Mouse (Mus musculus) ovary, postnatal 14 days (tissue): ENCODE measurements around the gene Eif4g3.

ENCODE experiments used
- DNase-seq: peaks from one replicate; pipeline ENCODE4 v3.0.0; 2022; ENCODE audit warnings: low spot score

Eif4g3 gene

DNA sequence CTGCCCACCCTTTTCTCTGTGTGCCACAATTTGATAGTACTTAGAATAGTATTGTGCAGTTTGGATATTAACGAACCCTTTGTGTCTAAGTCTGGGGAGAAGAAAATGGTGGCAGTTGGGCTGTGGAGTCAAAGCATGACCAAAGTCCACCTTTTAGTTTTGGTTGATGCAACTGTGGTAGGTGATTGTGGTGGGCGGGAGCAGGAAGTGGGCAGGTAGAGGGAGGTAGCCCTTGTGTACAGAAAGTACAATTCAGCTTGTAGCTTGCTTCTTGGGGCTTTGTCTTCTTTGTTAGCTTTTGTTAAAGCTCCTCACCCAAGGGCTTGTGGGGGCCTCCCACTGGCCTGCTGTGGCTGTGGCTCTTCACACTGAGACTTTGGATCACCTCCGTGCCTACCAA is 109.6 kb downstream of the Eif4g3 start:
- no peak for DNase-seq

DNA sequence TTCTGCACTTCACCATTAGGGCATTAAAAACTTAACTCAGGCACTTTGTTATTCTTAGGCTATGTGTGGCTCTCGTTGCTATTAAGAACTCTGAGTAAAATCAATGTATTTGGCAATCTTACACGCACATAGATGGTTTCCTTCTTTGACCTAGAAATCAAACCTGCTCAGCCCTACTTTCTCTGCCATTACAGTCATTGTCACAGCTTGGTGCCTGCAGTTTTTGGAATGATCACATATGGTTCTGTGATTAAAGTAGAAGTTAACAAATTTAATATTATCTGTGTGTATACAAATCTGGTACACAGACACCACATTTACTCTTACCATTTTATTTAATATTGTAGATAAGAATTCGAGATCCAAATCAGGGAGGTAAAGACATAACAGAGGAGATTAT is 112.1 kb downstream of the Eif4g3 start:
- no peak for DNase-seq

DNA sequence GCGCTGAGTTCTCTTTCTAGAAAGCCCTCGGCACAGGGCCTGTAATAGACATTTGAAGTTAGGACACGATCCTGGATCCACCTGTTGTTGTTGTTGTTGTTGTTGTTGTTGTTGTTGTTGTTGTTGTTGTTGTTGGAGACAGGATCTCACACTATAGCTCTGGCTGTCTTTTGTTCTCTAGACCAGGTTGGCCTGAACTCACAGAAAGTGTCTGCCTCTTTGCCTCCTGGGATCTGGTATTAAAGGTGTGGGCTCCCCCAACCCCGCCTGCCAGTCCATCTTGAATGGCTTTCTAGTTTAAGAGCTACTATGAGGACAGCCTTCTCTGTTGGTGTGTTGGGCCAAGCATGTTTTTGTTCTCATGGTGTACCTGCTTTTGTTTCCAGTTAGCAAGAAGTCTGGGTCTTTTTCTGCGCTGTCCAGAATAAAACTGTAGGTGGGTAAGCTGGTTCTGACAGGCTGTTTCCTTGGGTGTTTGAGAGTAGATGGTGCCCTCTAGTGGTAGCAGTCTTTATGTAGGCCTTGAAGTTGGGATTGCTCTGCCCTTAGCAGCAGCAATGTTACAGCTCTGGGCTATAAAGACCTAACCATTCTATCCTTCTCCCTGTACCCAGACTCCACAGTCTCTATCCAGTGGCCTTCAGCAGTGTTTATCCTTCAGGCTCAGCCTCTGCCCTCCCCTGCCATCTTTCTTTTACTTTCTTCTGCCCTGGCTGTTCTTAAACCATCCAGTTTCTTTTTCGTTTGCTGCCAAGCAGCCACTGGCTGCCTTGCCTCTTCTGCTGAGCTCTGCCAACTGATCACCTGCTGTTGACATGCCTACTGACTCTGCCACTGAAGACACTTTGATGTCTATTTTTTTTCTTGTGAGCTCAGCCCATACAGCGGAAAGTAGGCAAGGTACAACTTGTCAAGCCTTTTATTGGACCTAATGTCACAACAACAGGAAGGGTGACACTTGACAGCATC is 114.9 kb downstream of the Eif4g3 start:
- peak; percentile 62 for DNase-seq

DNA sequence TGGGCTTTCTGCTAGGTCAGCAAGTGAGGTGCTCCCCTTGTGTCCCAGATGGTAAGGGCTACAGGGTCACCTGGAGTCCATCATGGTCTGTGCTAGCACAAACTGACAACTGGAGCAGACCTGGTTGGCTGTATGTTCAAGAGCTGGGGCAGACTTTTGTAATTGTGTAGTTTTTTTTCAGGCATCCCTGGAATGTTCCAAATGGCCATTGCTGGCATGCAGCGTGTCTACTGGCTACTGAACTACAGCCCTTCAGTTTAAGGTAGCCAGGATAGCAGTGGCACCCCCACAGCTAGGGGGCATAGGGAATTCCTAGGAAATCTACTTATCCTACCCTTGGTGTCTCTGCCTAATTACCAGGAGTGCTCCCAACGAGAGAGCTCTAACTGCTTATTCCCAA is 115.7 kb downstream of the Eif4g3 start:
- no peak for DNase-seq

DNA sequence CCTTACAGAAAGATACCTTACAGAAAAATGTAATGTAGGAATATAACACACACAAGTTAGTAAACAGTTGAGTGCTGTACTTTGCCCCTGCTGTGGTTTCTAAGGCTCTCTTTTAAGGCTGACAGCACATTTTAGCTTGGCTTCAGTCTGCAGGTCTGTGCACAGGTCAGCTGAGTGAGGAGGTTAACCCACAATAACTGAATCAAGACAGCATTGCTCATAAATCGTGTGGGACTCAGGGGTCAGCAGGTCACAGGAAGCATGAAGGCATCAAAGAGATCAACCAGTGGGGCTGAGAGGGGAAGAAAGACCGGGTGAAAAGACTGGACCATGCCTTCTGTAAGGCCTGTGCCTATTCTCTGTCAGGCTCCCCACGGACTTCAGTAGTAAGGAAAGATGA is 116.5 kb downstream of the Eif4g3 start:
- no peak for DNase-seq

DNA sequence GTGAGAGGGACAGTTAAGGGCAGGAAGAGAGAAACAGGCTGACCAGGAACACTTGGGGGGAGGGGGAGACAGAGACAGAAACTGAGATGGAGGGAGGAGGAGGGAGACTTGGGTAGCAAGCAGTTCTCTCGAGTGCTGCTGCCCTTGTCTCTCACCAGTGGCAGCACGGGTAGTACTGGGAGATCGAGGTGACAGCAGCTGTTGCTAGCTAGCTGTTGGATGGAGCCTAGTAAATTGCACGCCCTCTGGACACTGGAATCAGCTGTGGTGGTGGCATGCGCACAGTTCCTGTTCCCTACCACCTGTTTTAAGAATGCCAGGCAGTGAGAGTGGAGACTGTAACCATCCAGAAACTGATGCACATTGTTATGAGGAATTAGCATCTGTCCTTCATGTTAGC is 119.0 kb downstream of the Eif4g3 start:
- no peak for DNase-seq

DNA sequence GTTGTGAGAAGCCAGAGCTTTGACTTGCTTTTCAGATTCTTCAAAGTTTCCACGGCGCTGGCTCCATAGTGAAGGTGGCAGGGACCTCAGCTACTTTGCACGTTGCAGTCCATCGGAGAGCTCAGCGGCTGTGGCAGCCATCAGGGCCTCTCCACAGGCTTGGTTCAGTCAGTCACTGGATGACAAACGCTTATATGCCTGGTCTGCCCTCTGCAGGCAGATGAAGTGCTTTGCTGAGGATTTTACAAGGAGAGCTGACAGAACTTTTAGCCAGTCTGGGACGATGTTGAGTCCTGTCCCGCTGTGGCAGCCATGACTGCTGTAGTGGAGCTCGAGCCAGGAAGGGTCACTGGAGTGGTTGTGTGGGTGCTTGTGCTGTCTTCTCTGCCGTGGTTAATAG is 126.9 kb downstream of the Eif4g3 start:
- DNase-seq = no peak

DNA sequence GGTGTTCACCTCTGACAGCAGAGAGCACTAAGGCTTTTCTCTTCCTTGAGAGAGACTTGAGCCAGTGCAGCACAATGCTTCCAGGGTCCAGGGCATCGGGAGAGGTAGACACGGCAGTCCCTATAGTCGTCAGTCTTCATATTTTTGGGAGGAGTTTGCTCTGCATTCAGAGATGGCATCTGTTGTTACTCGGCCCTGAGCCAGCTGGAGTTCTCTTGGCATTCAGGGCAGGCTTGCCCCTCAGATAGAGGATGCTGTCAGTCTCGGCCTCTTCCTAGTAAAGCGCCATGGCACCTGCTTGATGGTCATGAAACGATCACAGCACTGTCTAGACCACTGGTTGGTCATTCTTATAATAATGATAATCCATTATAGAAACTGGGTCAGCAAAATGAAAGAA is 131.2 kb downstream of the Eif4g3 start:
- DNase-seq = no peak

DNA sequence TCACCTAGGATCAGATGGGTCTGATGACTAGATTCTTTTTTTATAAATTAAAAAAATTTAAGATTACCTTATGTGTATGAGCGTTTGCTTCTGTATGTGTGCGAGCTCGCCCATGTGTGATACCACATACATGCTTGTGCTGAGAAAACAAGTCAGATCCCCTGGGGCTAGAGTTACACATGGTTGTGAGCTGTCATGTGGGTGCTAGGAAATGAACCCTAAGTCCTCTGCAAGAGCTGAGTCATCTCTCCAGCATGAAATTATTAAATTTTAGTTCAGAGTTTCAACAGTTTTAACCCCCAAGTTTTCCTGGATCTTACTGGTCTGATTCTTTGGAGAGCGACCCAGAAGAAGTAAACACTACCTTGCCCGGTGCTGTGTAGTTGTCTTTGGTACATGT is 134.5 kb downstream of the Eif4g3 start:
- DNase-seq = no peak

DNA sequence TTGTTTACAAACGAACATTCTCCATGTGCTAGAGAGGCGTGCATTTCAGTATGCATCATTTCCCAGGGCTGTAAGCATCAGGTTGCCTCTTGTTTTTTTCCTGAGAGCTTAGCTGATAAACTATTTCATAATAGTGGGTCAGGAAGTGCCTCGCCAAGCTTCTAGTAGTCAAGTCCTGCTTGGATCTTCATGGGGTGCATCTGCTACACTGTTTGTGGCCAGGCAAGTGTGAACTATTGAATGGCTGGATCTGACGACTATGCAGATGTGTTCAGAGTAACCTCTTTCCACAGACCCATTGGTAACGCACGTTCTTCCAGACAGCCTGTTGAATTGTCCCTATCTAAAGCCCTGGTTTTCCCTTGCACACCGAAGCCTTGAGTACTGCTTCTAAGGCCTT is 135.0 kb downstream of the Eif4g3 start:
- no peak for DNase-seq

DNA sequence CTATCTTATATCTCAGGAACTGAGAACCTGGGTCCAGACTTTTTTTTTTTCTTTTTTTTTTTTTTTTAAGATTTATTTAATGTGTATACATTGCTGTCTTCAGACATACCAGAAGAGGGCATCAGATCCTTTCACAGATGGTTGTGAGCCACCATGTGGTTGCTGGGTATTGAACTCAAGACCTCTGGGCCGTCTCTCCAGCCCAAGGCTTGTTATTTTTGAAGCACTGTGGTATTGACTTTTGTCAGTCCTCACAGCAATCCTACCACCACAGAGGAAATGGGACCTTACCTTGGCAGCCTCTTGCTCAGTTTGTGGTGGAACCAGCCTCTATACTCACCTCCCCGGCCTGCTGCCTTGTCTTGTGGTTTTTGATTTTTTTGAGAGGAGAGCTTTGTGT is 137.3 kb downstream of the Eif4g3 start:
- no peak for DNase-seq

DNA sequence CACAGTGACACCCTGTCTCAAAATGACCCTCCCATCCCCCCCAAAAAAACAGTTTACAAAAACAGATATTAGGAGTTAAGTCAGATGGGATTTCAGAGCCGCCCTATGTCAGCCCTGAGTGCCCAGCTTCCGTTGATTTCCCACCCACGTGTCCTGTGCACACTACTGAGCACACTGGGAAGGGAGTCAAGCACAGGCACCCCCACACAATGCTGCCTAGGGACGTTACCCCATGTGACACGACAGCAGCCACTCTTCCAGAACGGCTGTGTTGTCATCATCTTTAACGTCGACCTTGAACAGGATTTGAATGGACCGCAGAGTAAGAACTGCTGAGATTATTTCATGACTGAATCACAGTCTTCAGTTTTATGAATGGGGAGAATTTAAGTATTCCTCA is 138.4 kb downstream of the Eif4g3 start:
- DNase-seq = no peak

DNA sequence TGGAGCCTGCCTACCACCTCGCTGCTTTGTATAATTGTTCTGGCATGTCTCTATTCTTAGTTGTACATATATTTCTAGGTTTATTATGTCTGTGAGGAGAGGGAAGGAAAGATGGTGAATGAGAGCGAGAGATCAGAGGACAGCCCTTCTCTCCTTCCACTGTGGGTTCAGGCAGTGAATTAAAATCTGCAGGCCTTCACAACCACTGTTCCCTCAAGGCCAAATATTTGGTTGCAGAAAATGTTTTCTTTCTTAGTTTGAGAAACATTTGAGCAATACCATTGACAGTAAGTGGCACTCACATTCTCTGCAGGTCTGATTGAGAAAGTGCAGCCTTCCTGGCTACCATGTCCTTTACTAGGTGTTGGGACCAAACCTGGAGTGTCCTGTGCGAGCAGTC is 138.9 kb downstream of the Eif4g3 start:
- DNase-seq = no peak

DNA sequence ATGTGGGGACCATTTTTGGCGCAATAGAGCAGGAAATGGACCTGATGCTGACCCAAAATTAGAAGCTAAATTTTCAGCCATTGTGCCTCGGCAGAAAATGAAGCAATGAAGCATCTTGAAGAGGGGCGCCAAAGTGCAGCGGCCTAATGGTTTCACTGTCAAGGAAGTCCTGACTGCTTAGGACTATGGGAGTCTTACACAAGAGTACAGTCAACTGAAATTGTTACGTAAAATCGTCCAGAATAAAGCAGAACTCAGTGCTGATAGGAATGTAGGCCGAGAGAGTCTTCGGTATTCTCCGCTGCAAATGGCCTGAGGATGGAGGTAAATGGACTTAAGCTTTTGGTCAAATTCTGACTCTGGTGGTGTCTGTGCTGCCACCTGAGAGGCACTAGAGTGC is 140.5 kb downstream of the Eif4g3 start:
- DNase-seq = no peak

DNA sequence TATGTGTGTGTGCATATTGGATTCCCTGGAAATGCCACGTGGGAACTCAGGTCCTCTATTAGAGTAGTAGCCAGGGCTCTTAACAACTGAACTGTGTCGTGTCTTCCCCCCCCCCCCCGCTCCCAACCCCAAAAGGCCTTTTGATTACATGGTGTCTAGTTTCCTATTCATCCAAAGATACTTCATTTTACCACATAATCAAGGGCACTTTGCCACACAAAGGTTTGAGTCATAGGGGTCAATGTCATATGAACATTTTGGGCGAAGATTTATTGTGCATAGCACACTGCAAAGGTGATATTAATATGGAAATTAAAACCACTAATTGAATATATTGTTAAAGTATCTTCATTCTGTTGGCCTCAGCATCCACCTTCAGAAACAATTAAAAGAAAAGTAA is 144.5 kb downstream of the Eif4g3 start:
- DNase-seq = no peak

DNA sequence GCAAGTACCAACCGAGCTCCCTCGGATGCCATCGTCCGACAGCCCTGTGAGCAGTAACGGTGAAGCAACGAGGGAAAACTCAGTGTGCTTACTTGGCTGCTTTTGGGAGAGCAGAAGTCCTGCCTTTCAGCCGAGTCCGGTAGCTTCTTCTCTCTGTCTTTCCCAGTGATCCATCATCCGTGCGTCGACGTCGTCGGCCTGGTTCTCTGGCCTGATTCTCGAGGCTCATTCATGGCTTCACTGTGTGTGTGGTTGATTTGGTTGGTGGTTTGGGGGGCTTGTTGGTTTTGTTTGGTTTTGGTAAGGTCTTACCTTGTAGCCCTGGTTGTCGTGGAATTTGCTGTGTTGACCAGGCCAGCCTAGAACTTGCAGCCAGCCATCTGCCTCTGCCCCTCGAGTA is 145.0 kb downstream of the Eif4g3 start:
- DNase-seq = no peak

DNA sequence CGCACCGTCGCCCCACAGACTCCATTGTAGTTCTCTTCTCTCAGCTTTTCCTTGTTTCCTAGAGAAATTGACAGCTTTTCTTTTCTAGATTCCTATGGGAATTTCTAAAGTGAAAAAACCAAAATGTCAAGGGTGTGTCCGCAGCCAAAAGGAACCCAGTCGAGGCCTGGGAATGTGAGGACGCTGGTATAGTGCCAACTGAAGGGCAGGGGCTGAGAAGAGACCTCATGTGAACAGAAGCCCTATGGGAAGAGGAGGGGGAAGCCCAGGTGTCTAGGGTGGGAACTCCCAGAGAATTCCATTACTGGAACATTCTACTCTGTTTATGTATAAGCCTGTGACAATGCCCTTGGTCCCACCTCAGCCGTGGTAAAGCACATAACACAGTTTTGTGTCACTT is 145.4 kb downstream of the Eif4g3 start:
- no peak for DNase-seq

DNA sequence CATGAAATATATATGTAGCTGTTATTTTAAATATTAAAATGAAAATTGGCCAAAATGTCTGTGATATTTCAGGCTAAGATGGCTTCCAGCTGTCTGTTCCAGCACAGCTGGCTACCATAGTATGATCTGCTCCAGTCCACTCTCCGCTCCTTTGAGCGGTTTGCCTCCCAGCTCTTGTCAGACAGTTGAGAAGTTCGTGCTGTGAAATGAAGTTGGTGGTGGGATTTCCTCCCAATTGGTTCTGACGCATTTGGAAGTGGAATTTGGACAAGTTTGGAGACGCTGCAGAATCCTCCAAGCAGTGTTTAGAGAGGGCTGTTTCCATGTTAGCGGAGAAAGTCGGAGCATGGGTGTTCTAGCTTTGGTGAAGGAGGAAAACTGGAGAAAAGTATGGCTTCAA is 148.5 kb downstream of the Eif4g3 start:
- DNase-seq = no peak

DNA sequence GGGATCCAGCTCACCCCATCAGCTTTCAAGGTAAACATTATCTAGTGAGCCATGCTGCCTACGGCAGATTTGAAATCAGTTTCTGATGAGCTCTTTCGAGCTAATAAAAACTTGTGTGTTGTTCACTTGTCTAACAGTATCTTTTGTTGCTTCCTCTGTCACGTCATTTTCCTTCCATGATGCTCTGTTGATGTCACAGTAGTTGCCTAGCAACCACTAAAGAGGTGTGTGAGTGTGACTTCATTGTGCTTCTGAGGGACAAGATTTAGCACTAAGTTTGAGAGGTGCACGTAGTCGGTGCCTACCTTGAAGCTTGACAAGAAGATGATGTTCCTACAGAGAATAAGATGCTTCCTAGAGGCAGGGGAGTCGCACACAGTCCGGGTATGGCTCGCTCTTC is 154.4 kb downstream of the Eif4g3 start:
- no peak for DNase-seq

DNA sequence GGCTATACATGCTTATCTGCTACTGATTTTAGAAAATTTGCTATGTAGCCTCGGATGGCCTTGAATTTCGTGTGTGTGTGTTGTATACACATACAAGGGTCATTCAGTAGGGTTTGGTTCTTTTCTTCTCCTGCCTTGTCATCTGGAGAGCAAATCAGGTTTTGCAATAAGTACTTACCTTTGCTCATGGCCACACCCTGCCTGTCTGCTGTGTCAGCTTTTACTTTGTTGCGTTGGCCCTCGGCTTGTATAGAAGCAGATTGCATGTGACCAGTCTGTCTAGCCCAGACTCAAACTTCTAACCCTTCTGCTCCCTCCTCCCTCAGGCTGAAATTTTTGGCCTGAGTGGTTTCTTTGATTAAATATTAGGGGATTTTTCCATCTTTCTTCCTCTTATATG is 157.2 kb downstream of the Eif4g3 start:
- no peak for DNase-seq

DNA sequence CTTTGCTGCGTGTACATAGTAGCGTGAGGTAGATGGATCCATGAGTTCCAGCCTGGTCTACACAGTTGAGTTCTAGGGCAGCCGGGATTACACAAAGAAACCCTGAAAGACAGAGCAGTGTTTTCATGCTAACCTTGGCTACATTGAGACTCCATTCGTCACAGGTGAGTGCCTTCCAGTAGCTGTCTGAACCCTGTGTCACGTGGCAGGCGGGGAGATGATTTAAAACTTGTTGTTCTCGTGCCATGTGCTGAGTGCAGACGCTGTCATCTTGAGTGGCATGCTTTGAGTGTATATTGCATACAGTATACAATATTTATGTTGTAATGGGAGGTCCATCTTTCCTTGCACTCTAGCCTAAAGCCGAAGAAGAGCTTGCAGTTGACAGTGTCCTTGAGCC is 158.4 kb downstream of the Eif4g3 start:
- no peak for DNase-seq

DNA sequence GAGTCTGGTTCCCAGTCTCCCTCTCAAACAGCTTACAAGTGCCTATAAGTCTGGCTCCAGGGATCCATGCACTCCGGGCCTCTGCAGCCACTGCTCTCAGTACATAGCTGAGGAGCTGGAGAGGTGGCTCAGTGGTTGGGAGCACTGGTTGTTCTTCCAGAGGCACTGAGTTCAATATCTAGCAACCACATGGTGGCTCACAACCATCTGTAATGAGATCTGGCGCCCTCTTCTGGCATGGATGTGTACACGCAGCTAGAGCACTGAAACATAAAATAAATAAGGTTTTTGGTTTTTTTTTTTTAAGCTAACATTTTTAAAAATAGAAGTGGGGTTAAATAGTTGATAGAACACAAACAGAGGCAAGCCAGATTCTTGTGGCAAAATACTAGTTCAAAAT is 161.2 kb downstream of the Eif4g3 start:
- peak; percentile 18 for DNase-seq

DNA sequence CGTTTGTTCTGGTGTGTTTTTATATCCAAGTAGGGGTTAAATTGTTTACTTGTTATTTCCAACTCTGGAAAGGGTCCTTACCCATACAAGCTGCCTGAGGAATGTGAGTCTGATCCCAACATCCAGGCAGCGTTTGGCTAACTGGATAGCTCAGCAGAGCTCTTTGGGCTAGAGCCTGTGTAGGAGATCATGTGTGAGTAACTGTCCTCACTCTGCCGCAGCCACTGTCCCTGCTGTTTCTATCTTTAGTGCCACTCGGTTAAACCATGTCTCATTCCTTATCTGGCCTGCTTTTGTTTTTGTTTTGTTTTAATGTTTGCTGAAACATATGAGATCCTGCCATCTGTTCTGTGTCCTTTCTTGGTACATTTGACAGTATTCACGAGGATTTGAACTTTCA is 168.1 kb downstream of the Eif4g3 start:
- no peak for DNase-seq

DNA sequence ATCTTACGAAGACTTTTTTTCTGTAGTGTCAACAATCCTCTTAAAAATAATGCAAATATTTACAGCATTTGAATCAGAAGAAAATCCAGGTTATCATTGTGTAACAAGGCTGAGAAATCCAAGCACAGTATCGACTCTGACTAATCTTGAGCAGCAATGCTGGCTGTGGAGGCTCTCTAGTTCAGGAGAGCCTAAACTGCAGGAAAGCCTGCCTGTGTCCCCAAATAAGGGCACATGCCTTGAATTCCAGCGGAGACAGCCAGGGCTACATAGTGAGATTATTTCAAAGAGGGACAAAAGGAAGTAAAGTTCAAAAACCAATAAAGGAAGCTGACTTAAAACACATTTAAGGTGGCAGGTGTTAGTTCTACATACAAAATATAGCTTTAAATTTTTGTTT is 168.7 kb downstream of the Eif4g3 start:
- DNase-seq = no peak
